Mouse (Mus musculus): ENCODE data around the gene Mcam.

GRCm38 (mm10) chr9:44113105-44113789 is 21.0 kb upstream of the Mcam start, which contains the start of the genes Gm49380 and Rnf26:
- TF ChIP-seq CEBPB (IDR thresholded peaks at IDR 0.05; ENCODE audit: insufficient read depth, poor library complexity, severe bottlenecking) (no peak), POLR2A (IDR thresholded peaks at IDR 0.05; ENCODE audit: insufficient read length, low read depth) (peak; percentile 75), REST (IDR thresholded peaks at IDR 0.05; ENCODE audit: insufficient read depth, insufficient read length) (no peak), MAX (IDR thresholded peaks at IDR 0.05; ENCODE audit: low read depth) (no peak)

Measured in myocyte (in vitro differentiated cells).